Mouse (Mus musculus) lung, postnatal 10 days (tissue): ENCODE measurements at regions not wholly inside any gene's neighbourhood (a gene's known extent, or its start where the extent isn't known, plus 50 kb on each side); places are given as distances from the start of the nearest gene placed in this dataset.

Source experiments
- DNase-seq: peaks from one replicate; pipeline ENCODE4 v3.0.0; 2021

DNA sequence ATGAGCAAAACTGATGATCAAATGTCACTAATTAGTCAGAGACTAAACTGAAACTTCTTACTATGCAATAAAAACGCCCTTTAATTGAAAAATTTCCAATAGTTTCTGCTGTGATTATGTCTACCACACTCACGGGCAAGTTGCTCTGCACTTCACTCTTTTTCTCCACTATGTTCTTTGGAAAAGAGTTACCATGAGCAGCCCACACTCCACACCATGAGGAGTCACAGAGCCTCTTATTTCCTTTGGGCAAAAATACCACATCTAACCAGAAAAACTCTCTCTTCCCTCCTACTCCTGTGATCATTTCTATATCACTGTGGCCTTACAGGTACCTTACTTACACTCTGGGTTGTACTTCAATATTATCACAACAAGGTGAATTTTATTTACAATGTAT is 174.7 kb downstream of the Gm11361 start:
- no peak for DNase-seq

DNA sequence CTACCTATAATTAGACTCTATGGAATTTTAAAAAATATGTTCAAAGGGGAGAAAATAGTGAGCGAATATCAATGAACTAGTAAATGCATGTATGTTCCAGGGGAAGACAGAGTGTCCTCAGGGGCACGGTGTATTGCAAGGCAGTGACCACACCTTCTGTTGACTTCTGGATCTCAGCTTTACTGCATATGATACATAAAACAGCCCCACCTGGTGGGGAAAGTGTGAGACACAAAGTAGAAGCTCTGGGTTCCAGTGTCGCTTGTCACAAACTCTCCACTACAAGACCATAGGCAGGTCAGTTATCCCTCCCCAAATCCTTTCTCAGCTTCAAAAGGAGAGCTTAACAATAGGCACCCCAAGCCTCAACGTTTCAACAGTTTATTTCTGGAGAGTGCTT is 168.8 kb downstream of the Gm11361 start:
- no peak for DNase-seq

- no peak for DNase-seq
Observed at GRCm38 (mm10) chr13:28425116-28425515, 167.8 kb downstream of the Gm11361 start.

DNA sequence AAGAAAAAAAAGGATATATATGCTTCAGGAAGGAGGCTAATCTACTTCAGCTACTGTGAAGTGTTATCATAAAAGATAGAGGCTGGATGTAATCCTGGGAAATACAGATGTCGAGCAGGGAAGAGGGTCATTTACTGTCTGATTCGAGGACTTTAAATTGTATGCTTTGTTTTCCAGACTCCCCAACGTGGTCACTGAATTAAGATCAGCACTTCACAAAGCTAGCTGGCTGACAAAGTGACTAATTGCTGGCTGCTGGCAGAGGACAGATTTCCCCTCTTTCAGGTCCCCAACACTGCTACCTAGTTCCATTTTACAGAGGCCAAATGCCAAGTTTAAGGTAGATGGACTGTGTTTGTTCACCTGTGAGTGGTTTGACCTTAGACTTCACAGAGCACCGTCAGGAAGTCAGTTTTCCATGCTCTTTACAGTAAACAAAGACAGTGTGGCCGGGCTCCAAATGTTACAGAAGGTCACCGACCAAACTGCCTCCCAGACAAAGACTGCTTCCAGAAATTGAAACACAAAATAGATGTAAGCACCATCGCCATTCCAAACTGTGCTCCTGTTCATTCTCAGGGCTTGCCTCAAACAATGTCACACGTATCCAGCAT is 167.2 kb downstream of the Gm11361 start:
- DNase-seq, result peak; percentile 41

DNA sequence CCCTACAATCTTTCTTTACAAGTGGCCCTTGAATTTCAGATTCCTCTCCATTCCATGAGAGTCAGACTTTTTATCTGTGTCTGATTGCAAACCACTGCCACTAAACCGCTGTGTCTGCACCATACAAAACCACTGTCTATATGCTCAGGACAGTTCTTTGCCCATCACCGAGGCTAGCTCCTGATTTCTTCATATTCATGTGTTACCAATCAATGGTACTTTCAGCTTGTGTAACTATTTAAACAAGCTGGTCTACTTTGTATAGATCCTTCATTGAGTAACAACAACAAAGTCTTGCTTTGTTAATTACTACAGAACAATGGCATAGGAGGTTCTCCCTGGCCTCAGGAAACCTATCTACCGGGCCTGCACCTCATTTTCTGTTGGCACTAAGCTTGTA is 164.0 kb downstream of the Gm11361 start:
- no peak for DNase-seq

DNA sequence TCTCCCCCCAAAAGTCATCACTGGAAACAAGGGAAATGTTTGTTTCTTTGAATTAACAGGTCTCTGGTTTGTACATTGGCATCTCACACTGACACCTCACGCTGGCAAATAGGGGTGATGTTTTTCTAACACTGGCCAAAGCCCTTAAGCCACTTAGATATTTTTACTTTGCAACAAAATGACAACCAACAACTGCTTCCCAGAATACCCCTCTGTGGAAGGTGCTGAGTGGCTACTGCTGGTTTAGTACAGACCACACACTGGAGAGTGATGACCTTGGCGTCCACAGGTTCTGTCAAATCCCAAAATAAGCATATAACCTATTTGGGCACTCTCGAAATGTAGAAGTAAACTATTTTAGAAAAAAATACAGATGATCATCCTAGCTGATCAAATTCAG is 163.3 kb downstream of the Gm11361 start:
- DNase-seq, result no peak

GRCm38 (mm10) chr13:28419950-28420381 is 162.6 kb downstream of the Gm11361 start:
- DNase-seq, result peak; percentile 66

- DNase-seq, result no peak
Observed at GRCm38 (mm10) chr13:28418936-28419681, 161.8 kb downstream of the Gm11361 start.

DNA sequence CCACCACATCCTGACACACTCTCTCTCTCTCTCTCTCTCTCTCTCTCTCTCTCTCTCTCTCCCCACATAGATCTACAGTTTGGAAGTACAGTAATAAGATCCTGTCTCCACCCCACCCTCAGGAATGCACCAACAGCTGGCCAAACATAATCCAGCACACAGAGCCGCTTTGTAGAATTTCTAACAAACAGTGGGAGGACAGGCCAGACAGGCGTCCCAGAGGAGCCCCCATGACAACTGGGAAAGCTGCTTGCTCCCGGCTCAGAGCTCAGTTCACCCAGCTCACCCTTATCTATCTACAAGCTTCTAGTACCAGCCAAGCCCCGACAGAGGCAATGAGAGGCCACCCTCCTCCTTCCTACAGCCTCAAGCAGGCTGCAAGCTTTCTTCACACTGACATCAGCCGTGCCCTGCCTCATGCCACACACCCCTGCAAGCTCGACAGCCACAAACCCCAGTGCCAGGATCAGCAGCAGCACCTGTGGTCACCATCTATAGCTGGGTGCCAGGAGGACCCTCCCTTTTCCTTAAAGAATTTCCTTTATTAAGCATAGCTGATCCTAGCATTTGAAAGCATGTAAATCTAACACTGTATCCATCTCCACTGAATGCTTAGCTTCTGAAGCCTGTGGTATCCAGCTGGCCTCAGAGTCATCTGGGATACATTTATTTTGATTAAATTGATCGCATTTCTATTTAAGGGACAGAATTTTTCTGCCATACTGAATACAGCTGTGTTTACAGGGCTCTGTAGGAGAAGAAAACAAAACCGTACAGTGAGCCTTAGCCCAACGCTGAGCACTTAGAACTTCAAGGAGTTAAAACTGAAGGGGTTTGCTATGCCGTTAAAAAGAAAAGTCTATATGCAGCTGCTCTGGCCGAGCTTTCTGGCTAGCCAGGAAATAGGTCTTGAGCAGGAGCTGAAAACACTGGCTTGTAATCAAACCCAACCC is 160.9 kb downstream of the Gm11361 start:
- DNase-seq, result peak; percentile 90

GRCm38 (mm10) chr13:28417431-28417928 is 160.2 kb downstream of the Gm11361 start:
- peak; percentile 76 for DNase-seq

GRCm38 (mm10) chr13:28416887-28417286 is 159.6 kb downstream of the Gm11361 start:
- DNase-seq, result peak; percentile 21

- DNase-seq, result peak; percentile 60
Observed at GRCm38 (mm10) chr13:28416231-28416630, 158.9 kb downstream of the Gm11361 start.

- no peak for DNase-seq
Observed at GRCm38 (mm10) chr13:28415769-28416168, 158.4 kb downstream of the Gm11361 start.

- no peak for DNase-seq
Observed at GRCm38 (mm10) chr13:28410324-28410723, 153.0 kb downstream of the Gm11361 start.

- no peak for DNase-seq
Observed at GRCm38 (mm10) chr13:28409609-28409902, 152.2 kb downstream of the Gm11361 start.

DNA sequence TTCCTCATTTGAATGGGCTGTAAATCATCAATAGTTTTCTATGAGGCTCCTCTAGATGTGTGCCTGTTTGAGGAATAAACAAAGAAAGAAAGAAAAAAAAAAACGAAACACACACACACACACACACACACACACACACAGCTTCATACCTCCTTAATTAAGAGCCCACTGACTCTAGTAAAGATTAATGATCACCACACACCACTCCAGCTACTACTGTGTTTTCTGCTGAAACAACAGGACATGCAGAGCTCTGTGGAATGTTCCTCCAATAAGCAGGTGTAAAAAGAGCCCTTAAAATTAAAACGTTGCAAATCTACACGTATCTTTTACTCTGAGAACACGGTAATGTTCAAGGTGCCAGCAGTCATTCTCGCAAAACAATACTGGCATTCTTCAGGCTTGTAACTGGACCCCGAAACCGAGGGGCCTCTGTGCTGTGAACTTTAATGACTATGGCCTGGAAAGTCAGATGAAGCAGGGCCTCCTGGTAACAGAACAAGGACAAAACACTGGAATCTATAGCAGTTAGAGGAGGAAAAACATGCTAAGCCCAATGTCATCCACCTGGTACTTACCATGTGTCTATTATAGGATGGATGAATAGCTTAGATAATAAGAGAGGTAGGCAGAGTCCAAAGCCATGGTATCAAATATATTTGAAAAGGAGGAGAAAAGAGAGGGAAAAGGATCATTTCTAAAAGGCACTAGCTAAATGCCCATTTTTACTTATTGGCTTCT is 151.7 kb downstream of the Gm11361 start:
- no peak for DNase-seq

DNA sequence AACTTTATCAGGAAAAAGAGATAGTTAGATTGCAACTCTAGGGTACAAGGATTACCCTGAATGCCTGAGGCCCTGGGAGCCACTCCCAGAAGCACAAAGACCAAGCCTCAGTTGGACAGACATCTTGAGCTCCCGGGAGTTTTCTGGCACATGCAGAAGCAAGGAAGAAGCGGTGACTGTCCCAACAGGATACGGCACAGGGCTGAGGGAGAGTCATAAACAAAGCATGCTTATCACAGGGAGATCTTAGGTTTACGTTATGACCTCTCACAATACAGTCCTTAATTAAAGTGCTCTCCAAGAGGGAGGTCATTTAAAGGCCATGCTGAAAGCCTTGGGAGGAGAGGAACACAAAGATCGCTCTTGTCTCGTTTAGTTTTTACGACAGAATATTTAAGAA is 143.1 kb downstream of the Gm11361 start:
- DNase-seq, result peak; percentile 61
